Mouse (Mus musculus) limb, embryonic 11.5 days (tissue): ENCODE data around the gene Gm5678. TPM values are rescaled to one million over a fixed set of nuclear protein-coding genes. Genes with fewer than 3 reads are reported as not detected.

Source experiments
- ATAC-seq: fragments of 200-750 bp; cut with Nextera tagmentation; 2 replicates; pipeline ENCODE4 v1.8.0; 2017; ENCODE audit warnings: low read depth; ENCODE audit not compliant: insufficient number of reproducible peaks, low FRiP score, low TSS enrichment
- DNase-seq: peaks from one replicate; pipeline ENCODE4 v3.0.0-alpha.2; 2015; ENCODE audit warnings: low spot score
- H3K27ac ChIP-seq: fragments of 300-500 bp; sonication (generic); replicated peaks from 2 replicates; pipeline ENCODE4 v1.5.1; 2014; ENCODE audit warnings: low read depth, mild to moderate bottlenecking, low read length
- H3K27me3 ChIP-seq: fragments of 300-500 bp; sonication (generic); 2 replicates; pipeline ENCODE4 v1.6.1; 2014; ENCODE audit warnings: mild to moderate bottlenecking, low read length, mixed read lengths; ENCODE audit not compliant: control insufficient read depth, insufficient read depth
- H3K36me3 ChIP-seq: fragments of 300-500 bp; sonication (generic); 2 replicates; pipeline ENCODE4 v1.6.1; 2014; ENCODE audit warnings: mild to moderate bottlenecking, low read length, moderate library complexity, mixed read lengths; ENCODE audit not compliant: control insufficient read depth, insufficient read depth
- H3K4me1 ChIP-seq: fragments of 300-500 bp; sonication (generic); 2 replicates; pipeline ENCODE4 v1.6.1; 2014; ENCODE audit warnings: low read length, mixed read lengths; ENCODE audit not compliant: control insufficient read depth, insufficient read depth
- H3K4me2 ChIP-seq: fragments of 300-500 bp; sonication (generic); 2 replicates; pipeline ENCODE4 v1.6.1; 2014; ENCODE audit warnings: low read depth, mild to moderate bottlenecking, moderate library complexity; ENCODE audit not compliant: severe bottlenecking
- H3K4me3 ChIP-seq: fragments of 300-500 bp; sonication (generic); 2 replicates; pipeline ENCODE4 v1.5.1; 2014; ENCODE audit warnings: low read depth, low read length
- H3K9ac ChIP-seq: fragments of 300-500 bp; sonication (generic); 2 replicates; pipeline ENCODE4 v1.6.1; 2014; ENCODE audit warnings: mild to moderate bottlenecking, low read length
- H3K9me3 ChIP-seq: fragments of 300-500 bp; sonication (generic); 2 replicates; pipeline ENCODE4 v1.6.1; 2016; ENCODE audit warnings: low read length; ENCODE audit not compliant: control insufficient read depth
- WGBS: fragments of 180-500 bp; shearing (Covaris S2); extraction: QIAGEN DNeasy Blood & Tissue Kit; methylation state at CpG from one replicate; pipeline ENCODE4 v1.1.7; 2014; 5-methylcytosine and 5-hydroxymethylcytosine counted together
- polyA plus RNA-seq: library from polyadenylated mRNA; unstranded; fragments of >200 nt; fragmentation: Nextera tagmentation; extraction: Ambion mirVana; gene quantifications from 2 replicates; pipeline ENCODE4 v1.2.1, GENCODE M21; 2014

Gm5678 gene
- polyA plus RNA-seq, 1 experiment from 2014 or later: not detected

DNA sequence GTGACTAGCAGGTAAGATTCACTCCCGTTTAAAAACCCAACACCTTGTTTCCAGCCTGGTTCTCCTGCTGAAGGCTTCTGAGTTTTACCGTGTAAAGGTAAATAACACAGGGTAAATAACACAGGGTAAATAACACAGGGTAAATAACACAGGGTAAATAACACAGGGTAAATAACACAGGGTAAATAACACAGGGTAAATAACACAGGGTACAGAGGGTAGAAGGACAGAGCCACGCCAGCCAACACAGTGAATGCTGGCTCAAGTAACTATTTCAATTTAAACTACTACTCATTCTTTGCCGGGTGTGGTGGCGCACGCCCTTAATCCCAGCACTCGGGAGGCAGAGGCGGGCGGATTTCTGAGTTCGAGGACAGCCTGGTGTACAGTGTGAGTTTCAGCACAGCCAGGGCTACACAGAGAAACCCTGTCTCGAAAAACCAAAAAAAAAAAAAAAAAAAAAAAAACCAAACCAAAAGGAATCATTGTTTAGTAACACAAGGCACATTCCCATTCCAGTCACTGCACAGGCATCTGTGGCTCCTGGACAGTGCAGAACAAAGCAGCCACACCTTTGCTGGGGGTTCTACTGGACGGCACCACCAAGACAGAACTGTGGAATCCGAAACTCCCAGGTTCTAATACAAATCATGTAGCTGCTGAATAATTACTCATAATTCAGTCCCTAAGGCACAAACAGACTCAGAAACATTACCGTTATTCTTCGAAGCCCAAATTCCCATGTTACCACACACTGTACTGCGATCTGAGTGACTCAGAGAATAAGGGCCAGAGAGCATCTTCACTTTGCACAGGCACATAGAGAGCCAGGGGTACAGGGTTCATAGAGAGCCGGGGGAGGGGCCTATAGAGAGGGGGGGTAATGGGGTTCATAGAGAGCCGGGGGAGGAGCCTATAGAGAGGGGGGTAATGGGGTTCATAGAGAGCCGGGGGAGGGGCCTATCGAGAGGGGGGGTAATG is 36.2 kb upstream of the Gm5678 start:
- Histone ChIP-seq H3K36me3 (0 out of 2 replicates have a peak, but pooled peaks cover 2% of the 10 kb centered on the region), H3K27ac (no peak overlapping the region)

DNA sequence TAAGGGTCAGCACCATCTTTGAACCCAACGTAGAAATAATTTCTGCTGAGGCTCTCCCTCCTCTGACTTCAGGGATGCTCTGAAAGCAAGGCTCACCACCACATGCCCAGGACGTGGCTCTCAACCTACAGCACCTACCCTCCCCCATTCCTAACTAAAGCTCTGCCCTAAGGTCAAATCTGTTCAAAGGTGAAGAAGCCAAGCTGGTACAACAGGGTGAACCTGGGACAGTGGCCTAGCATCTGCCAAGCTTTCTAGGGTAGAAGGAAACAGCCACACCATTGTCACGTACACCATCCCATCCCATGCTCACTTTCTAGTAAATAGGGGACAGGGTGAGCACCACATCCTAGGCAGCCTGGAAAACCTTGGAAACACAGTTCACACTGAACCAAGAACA is 35.2 kb upstream of the Gm5678 start:
- 90% methylated on average over 3 of the region's 3 CpGs for WGBS
- no peaks in the 10 kb centered on the region for H3K9me3 ChIP-seq
- no peak overlapping the region for H3K9ac ChIP-seq
- no peak for DNase-seq
- H3K27me3 ChIP-seq: no peaks in the 10 kb centered on the region
- H3K4me3 ChIP-seq: no peak overlapping the region
- H3K36me3 ChIP-seq: 0 out of 2 replicates have a peak, but pooled peaks cover 2% of the 10 kb centered on the region
- H3K27ac ChIP-seq: no peak overlapping the region
- no peak overlapping the region for H3K4me2 ChIP-seq
- no peak for ATAC-seq
- H3K4me1 ChIP-seq: no peaks in the 10 kb centered on the region

More for the DNA sequence above, 36.2 kb upstream of the Gm5678 start:
- no peak overlapping the region for H3K4me2 ChIP-seq
- DNase-seq (no peak), ATAC-seq (no peak)
- H3K9me3 ChIP-seq: no peaks in the 10 kb centered on the region
- H3K4me1 ChIP-seq: no peaks in the 10 kb centered on the region
- no peak overlapping the region for H3K9ac ChIP-seq
- H3K27me3 ChIP-seq: no peaks in the 10 kb centered on the region
- H3K4me3 ChIP-seq: no peak overlapping the region
- 90% methylated on average over 20 of the region's 20 CpGs for WGBS

- 93% methylated on average over 8 of the region's 8 CpGs for WGBS
- H3K9ac ChIP-seq: no peak overlapping the region
- H3K4me1 ChIP-seq: no peaks in the 10 kb centered on the region
- DNase-seq (no peak), ATAC-seq (no peak)
- H3K36me3 ChIP-seq: 0 out of 2 replicates have a peak, but pooled peaks cover 2% of the 10 kb centered on the region
- H3K27me3 ChIP-seq: no peaks in the 10 kb centered on the region
- no peak overlapping the region for H3K4me2 ChIP-seq
- H3K9me3 ChIP-seq: no peaks in the 10 kb centered on the region
- H3K4me3 ChIP-seq: no peak overlapping the region
- H3K27ac ChIP-seq: no peak overlapping the region
These were observed 34.5 kb upstream of the Gm5678 start for GRCm38 (mm10) chr16:93593406-93593805.

GRCm38 (mm10) chr16:93594448-93594847 is 33.4 kb upstream of the Gm5678 start:
- no peak overlapping the region for H3K27ac ChIP-seq
- no peak for ATAC-seq
- no peak overlapping the region for H3K4me2 ChIP-seq
- WGBS: 94% methylated on average over 10 of the region's 10 CpGs
- no peaks in the 10 kb centered on the region for H3K4me1 ChIP-seq
- H3K9me3 ChIP-seq: no peaks in the 10 kb centered on the region
- no peaks in the 10 kb centered on the region for H3K27me3 ChIP-seq
- no peak overlapping the region for H3K4me3 ChIP-seq
- DNase-seq: no peak
- no peak overlapping the region for H3K9ac ChIP-seq
- H3K36me3 ChIP-seq: 0 out of 2 replicates have a peak, but pooled peaks cover 2% of the 10 kb centered on the region

GRCm38 (mm10) chr16:93595766-93596165 is 32.1 kb upstream of the Gm5678 start:
- no peaks in the 10 kb centered on the region for H3K4me1 ChIP-seq
- H3K27ac ChIP-seq: no peak overlapping the region
- H3K4me3 ChIP-seq: no peak overlapping the region
- 90% methylated on average over 5 of the region's 5 CpGs for WGBS
- ATAC-seq: no peak
- DNase-seq: no peak
- no peak overlapping the region for H3K4me2 ChIP-seq
- 0 out of 2 replicates have a peak, but pooled peaks cover 2% of the 10 kb centered on the region for H3K36me3 ChIP-seq
- H3K9me3 ChIP-seq: no peaks in the 10 kb centered on the region
- H3K9ac ChIP-seq: no peak overlapping the region
- no peaks in the 10 kb centered on the region for H3K27me3 ChIP-seq

DNA sequence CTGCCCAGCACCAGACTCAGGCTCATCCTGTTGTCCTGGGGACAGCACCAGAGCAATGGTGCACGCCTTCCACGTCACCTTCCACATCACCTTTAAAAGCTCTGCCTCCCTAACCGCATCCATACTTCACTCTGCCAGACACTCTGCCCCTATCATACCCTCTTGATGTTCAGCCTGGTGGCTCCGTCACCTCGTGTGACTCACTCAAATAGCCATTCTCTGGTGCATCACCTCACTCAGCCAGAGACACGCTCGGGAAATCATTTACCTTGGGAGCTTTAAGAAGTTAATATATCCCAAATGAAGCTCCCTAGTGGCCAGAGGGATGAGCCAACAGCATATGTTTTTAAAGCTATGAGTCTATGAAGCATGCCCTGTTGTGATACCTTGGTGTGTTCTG is 31.1 kb upstream of the Gm5678 start:
- no peak for DNase-seq
- 0 out of 2 replicates have a peak, but pooled peaks cover 2% of the 10 kb centered on the region for H3K36me3 ChIP-seq

DNA sequence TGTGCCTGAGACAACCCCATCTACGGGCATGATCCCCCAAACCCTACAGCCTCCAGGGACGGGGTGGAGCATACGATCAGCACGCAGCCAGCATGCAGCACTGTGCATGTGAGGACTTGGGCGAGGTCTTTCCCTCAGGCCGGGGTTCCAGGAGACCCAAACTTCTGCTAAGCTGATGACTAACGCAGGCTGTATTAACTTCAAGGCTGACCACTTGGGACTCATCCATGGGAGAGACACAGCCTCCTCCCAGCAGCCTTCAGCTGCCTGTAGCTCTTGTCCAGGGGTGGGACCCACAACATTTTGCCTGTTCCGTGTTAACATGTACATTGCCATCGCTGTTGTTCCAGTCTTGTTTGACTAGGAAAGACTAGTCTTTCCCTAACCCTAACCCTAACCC is 30.3 kb upstream of the Gm5678 start:
- no peak overlapping the region for H3K4me3 ChIP-seq
- no peak overlapping the region for H3K9ac ChIP-seq
- ATAC-seq (no peak), DNase-seq (no peak)
- H3K27ac ChIP-seq: no peak overlapping the region
- 0 out of 2 replicates have a peak, but pooled peaks cover 2% of the 10 kb centered on the region for H3K36me3 ChIP-seq
- no peaks in the 10 kb centered on the region for H3K4me1 ChIP-seq
- 93% methylated on average over 9 of the region's 9 CpGs for WGBS
- no peak overlapping the region for H3K4me2 ChIP-seq
- H3K27me3 ChIP-seq: no peaks in the 10 kb centered on the region
- H3K9me3 ChIP-seq: no peaks in the 10 kb centered on the region

More for the DNA sequence above, 31.1 kb upstream of the Gm5678 start:
- Histone ChIP-seq H3K4me2 (no peak overlapping the region), H3K9me3 (no peaks in the 10 kb centered on the region), H3K27me3 (no peaks in the 10 kb centered on the region), H3K27ac (no peak overlapping the region), H3K9ac (no peak overlapping the region), H3K4me1 (no peaks in the 10 kb centered on the region), H3K4me3 (no peak overlapping the region)
- WGBS: 92% methylated on average over 7 of the region's 7 CpGs
- ATAC-seq: no peak

GRCm38 (mm10) chr16:93599461-93599860 is 28.4 kb upstream of the Gm5678 start:
- WGBS: 87% methylated on average over 6 of the region's 6 CpGs
- Histone ChIP-seq H3K27me3 (no peaks in the 10 kb centered on the region), H3K27ac (no peak overlapping the region), H3K4me3 (no peak overlapping the region), H3K9ac (no peak overlapping the region), H3K36me3 (no peaks in the 10 kb centered on the region), H3K4me1 (0 out of 2 replicates have a peak, but pooled peaks cover 3% of the 10 kb centered on the region), H3K9me3 (no peaks in the 10 kb centered on the region), H3K4me2 (no peak overlapping the region)
- DNase-seq: no peak
- ATAC-seq: no peak
